Mouse (Mus musculus) CH12.LX (cell line): ENCODE data around the gene Inpp5d. TPM values are rescaled to one million over a fixed set of nuclear protein-coding genes. Genes with fewer than 3 reads are reported as not detected.

ENCODE experiments used
- DNase-seq: peaks from one replicate; pipeline ENCODE4 v3.0.0-alpha.2; 2013; ENCODE audit errors: extremely low read depth
- H3K27ac ChIP-seq: 2 replicates; pipeline ENCODE4 v1.5.1; 2012; ENCODE audit warnings: low read depth, mild to moderate bottlenecking, control low read depth, moderate library complexity; ENCODE audit not compliant: insufficient read depth
- H3K27me3 ChIP-seq: replicated peaks from 2 replicates; pipeline ENCODE3; 2012; ENCODE audit warnings: inconsistent platforms
- H3K36me3 ChIP-seq, 2 experiments: replicated peaks in 1 of 2; 2 replicates each; pipeline versions ENCODE3 to v1.6.1; 2012; ENCODE audit warnings: inconsistent platforms in 1 of 2, low read length in 1 of 2, mild to moderate bottlenecking in 1 of 2, mixed read lengths in 1 of 2, moderate library complexity in 1 of 2; ENCODE audit not compliant: control insufficient read depth in 1 of 2, insufficient read depth in 1 of 2
- H3K4me1 ChIP-seq, 2 experiments: 2 replicates each; pipeline ENCODE4 v1.6.1; 2012; ENCODE audit warnings: inconsistent platforms in 1 of 2, moderate library complexity in 1 of 2; ENCODE audit not compliant: insufficient read depth in 2 of 2, control insufficient read depth in 1 of 2
- H3K4me2 ChIP-seq: 2 replicates; pipeline ENCODE4 v1.6.1; 2012; ENCODE audit warnings: low read depth, mild to moderate bottlenecking, control low read depth; ENCODE audit not compliant: poor library complexity, insufficient read depth, severe bottlenecking
- H3K4me3 ChIP-seq, 3 experiments: fragments of 150-350 bp in 1 of 3; sonication (generic) in 1 of 3; replicated peaks in 1 of 3; 2 replicates each; pipeline versions ENCODE3 to v1.5.1; 2011 to 2012; ENCODE audit warnings: low read depth in 2 of 3, low read length in 2 of 3, mild to moderate bottlenecking in 2 of 3, moderate library complexity in 2 of 3, control low read depth in 1 of 3, improper control_type of control experiment in 1 of 3, inconsistent platforms in 1 of 3, mixed read lengths in 1 of 3; ENCODE audit not compliant: poor library complexity in 1 of 3
- H3K79me2 ChIP-seq: replicated peaks from 2 replicates; pipeline ENCODE4 v1.6.1; 2012; ENCODE audit warnings: mild to moderate bottlenecking, moderate library complexity; ENCODE audit not compliant: control insufficient read depth, poor library complexity, insufficient read depth, severe bottlenecking; ENCODE audit errors: extremely low read depth
- H3K9ac ChIP-seq: 2 replicates; pipeline ENCODE4 v1.6.1; 2012; ENCODE audit warnings: low read depth, mild to moderate bottlenecking, control low read depth, moderate library complexity; ENCODE audit not compliant: insufficient read depth
- H3K9me3 ChIP-seq: replicated peaks from 2 replicates; pipeline ENCODE3; 2012; ENCODE audit warnings: low read length, inconsistent platforms, mixed read lengths
- BHLHE40 ChIP-seq: IDR thresholded peaks from 2 replicates; pipeline ENCODE4 v1.6.1; 2011; ENCODE audit warnings: mild to moderate bottlenecking, low read depth, low read length, improper control_type of control experiment
- CTCF ChIP-seq, 2 experiments: IDR thresholded peaks in 1 of 2; conservative IDR thresholded peaks in 1 of 2; 2 replicates each; pipeline ENCODE4 v1.5.1; 2011 to 2012; ENCODE audit warnings: low read depth in 2 of 2, low read length in 2 of 2, improper control_type of control experiment in 1 of 2, inconsistent platforms in 1 of 2, mild to moderate bottlenecking in 1 of 2, moderate library complexity in 1 of 2
- E2F4 ChIP-seq: IDR thresholded peaks from 2 replicates; pipeline ENCODE4 v1.6.1; 2011; ENCODE audit warnings: low read depth, low read length, improper control_type of control experiment; ENCODE audit not compliant: insufficient replicate concordance
- ELF1 ChIP-seq: IDR thresholded peaks from 2 replicates; pipeline ENCODE4 v1.6.1; 2014; ENCODE audit warnings: low read depth, mild to moderate bottlenecking, inconsistent platforms, low read length, improper control_type of control experiment
- EP300 ChIP-seq: IDR thresholded peaks from 2 replicates; pipeline ENCODE4 v1.6.1; 2011; ENCODE audit warnings: low read length, improper control_type of control experiment
- GABPA ChIP-seq: IDR thresholded peaks from 2 replicates; pipeline ENCODE4 v1.6.1; 2012; ENCODE audit warnings: low read depth, low read length, improper control_type of control experiment, inconsistent platforms; ENCODE audit not compliant: insufficient replicate concordance
- IRF4 ChIP-seq: IDR thresholded peaks from 2 replicates; pipeline ENCODE4 v1.6.1; 2014; ENCODE audit warnings: low read depth, mild to moderate bottlenecking, inconsistent platforms, low read length, improper control_type of control experiment
- JUN ChIP-seq: IDR thresholded peaks from 2 replicates; pipeline ENCODE4 v1.6.1; 2011; ENCODE audit warnings: low read depth, mild to moderate bottlenecking, low read length, improper control_type of control experiment, moderate library complexity; ENCODE audit not compliant: insufficient read depth
- JUND ChIP-seq: conservative IDR thresholded peaks from 2 replicates; pipeline ENCODE4 v1.6.1; 2011; ENCODE audit warnings: low read depth, low read length, improper control_type of control experiment
- MAFK ChIP-seq: IDR thresholded peaks from 2 replicates; pipeline ENCODE4 v1.6.1; 2011; ENCODE audit warnings: low read length, improper control_type of control experiment; ENCODE audit not compliant: insufficient replicate concordance
- MAX ChIP-seq: IDR thresholded peaks from 2 replicates; pipeline ENCODE4 v1.6.1; 2011; ENCODE audit warnings: low read length, improper control_type of control experiment
- MXI1 ChIP-seq: IDR thresholded peaks from 2 replicates; pipeline ENCODE4 v1.6.1; 2011; ENCODE audit warnings: mild to moderate bottlenecking, low read depth, low read length, improper control_type of control experiment
- NELFE ChIP-seq: IDR thresholded peaks from 2 replicates; pipeline ENCODE4 v1.6.1; 2011; ENCODE audit warnings: low read depth, low read length, improper control_type of control experiment
- PAX5 ChIP-seq: IDR thresholded peaks from 2 replicates; pipeline ENCODE4 v1.6.1; 2012; ENCODE audit warnings: low read length, inconsistent platforms, mixed read lengths
- POLR2A ChIP-seq: IDR thresholded peaks from 2 replicates; pipeline ENCODE4 v1.6.1; 2011; ENCODE audit warnings: low read depth, mild to moderate bottlenecking, improper control_type of control experiment, low read length
- POLR2AphosphoS2 ChIP-seq: IDR thresholded peaks from 2 replicates; pipeline ENCODE4 v1.6.1; 2011; ENCODE audit warnings: low read depth, low read length, improper control_type of control experiment
- RAD21 ChIP-seq: IDR thresholded peaks from 2 replicates; pipeline ENCODE4 v1.6.1; 2011; ENCODE audit warnings: low read depth, mild to moderate bottlenecking, low read length, improper control_type of control experiment, moderate library complexity
- SIN3A ChIP-seq: IDR thresholded peaks from 2 replicates; pipeline ENCODE4 v1.6.1; 2012; ENCODE audit warnings: low read length, improper control_type of control experiment, inconsistent platforms
- SMC3 ChIP-seq: IDR thresholded peaks from 2 replicates; pipeline ENCODE4 v1.6.1; 2011; ENCODE audit warnings: low read depth, low read length, improper control_type of control experiment
- TBP ChIP-seq: conservative IDR thresholded peaks from 2 replicates; pipeline ENCODE4 v1.6.1; 2011; ENCODE audit warnings: low read depth, low read length, improper control_type of control experiment
- USF1 ChIP-seq: IDR thresholded peaks from 2 replicates; pipeline ENCODE4 v1.6.1; 2014; ENCODE audit warnings: low read depth, mild to moderate bottlenecking, inconsistent platforms, low read length, improper control_type of control experiment
- ZKSCAN1 ChIP-seq: IDR thresholded peaks from 2 replicates; pipeline ENCODE4 v1.6.1; 2012; ENCODE audit warnings: low read depth, inconsistent platforms, low read length, improper control_type of control experiment, borderline replicate concordance
- ZMIZ1 ChIP-seq: IDR thresholded peaks from 2 replicates; pipeline ENCODE4 v1.6.1; 2012; ENCODE audit warnings: low read depth, mild to moderate bottlenecking, inconsistent platforms, low read length, improper control_type of control experiment
- ZNF384 ChIP-seq: IDR thresholded peaks from 2 replicates; pipeline ENCODE4 v1.6.1; 2012; ENCODE audit warnings: low read depth, low read length, improper control_type of control experiment, inconsistent platforms
- dilution Hi-C: fragments of 300-500 bp; cut with MboI; formaldehyde crosslinking; loops from 2 replicates; pipeline ENCODE4 v1.14.3; 2020; ENCODE audit warnings: low sequenced_read_pairs; ENCODE audit not compliant: extremely low pct_unique_long_range_greater_than_20kb, extremely low pct_ligation_motif_present
- in situ Hi-C: fragments of 300-500 bp; cut with MboI; formaldehyde crosslinking; loops from 3 replicates; pipeline ENCODE4 v1.14.3; 2019; ENCODE audit warnings: low sequenced_read_pairs, low pct_ligation_motif_present, low pct_unique_long_range_greater_than_20kb, mixed read lengths
- polyA plus RNA-seq: library from polyadenylated mRNA; unstranded; fragments of >175 nt; gene quantifications from 2 replicates; pipeline ENCODE4 v1.2.1, GENCODE M21; 2012; ENCODE audit warnings: low read depth; ENCODE audit not compliant: insufficient read length
- total RNA-seq, 2 experiments: library from RNA; depleted of rRNA; stranded (reverse); fragments of 300-350 nt in 1 of 2; fragments of >200 nt in 1 of 2; gene quantifications; 2 replicates each; pipeline ENCODE4 v1.2.3; 2012 to 2014

Gene Inpp5d
- total and polyA plus RNA-seq, 3 experiments = 97.1 to 109 (median 106) TPM

DNA sequence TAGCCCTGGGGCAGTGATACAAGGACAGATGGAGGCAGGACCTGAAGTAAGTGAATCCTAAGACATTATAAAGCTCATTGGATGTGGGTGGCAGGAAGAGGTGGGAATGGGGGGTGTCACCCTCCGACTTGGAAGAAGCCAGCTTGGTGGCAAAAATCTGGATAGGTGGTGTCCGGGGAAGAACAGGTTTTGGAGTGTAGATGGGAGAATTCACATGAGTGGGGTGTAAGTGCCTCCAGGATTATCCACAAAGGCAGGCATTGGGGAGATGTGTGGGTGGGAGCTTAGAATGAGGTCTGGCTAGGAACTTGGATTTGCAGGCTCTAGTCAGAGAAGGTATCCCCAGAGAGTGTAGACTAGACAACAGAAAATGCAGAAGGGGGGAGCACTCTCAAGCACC is 14.8 kb upstream of the Inpp5d start:
- no peaks in the 10 kb centered on the region for H3K36me3 ChIP-seq
- no peak overlapping the region for H3K27ac ChIP-seq
- H3K4me3 ChIP-seq = no peak overlapping the region
- TF ChIP-seq NELFE (no peak), ZKSCAN1 (no peak), JUN (no peak), POLR2A (no peak), RAD21 (no peak), JUND (no peak), ELF1 (no peak), SIN3A (no peak)
- H3K9ac ChIP-seq = no peak overlapping the region
- peaks cover 1% of the 10 kb centered on the region for H3K27me3 ChIP-seq
- H3K79me2 ChIP-seq = no peaks in the 10 kb centered on the region
- in situ Hi-C loops (loop anchor here (10.0 kb wide), 1 partner anchor 150 kb away; the partner anchor contains the start of gene Atg16l1), dilution Hi-C loops (no loop called here)
- H3K4me1 ChIP-seq = peaks cover 0 to 15% of the 10 kb centered on the region in 2 experiments; a peak in 2 of 4 replicates
- H3K4me2 ChIP-seq = no peak overlapping the region
- DNase-seq = no peak
- H3K9me3 ChIP-seq = no peaks in the 10 kb centered on the region

DNA sequence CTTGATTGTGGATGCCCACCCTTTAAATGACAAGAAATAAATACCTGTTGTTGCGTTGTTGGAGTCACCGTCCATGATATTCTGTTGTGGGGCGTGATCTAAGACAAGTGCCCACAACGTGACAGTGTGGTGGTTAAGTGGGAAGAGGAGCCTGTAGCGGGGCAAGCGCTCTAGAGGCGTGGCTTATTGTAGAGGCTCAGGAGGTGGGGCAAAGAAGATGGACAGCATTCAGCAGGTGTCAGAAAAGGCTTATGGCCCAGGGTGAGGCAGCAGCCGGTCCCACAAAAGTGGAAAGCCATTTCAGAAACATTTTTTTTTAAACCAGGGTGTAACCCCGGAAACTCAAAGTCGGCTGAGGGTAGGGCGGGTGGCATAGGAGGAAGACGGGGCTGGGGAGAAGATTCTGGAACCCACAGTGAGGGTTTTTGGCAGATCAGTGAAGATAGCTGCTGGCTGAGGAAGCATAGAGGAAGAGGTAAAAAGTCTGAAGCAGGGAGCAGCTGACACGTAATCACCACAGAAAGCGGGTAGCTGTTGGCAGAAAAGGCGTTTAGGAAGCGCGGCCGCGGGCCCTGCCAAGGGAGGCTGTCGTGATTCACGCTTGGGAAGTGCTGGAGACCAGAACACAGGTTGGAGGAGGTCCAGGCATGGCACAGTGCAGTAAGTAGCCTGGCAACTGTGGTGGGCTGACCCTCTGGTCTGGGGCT is 12.6 kb upstream of the Inpp5d start:
- no peak overlapping the region for H3K4me2 ChIP-seq

DNA sequence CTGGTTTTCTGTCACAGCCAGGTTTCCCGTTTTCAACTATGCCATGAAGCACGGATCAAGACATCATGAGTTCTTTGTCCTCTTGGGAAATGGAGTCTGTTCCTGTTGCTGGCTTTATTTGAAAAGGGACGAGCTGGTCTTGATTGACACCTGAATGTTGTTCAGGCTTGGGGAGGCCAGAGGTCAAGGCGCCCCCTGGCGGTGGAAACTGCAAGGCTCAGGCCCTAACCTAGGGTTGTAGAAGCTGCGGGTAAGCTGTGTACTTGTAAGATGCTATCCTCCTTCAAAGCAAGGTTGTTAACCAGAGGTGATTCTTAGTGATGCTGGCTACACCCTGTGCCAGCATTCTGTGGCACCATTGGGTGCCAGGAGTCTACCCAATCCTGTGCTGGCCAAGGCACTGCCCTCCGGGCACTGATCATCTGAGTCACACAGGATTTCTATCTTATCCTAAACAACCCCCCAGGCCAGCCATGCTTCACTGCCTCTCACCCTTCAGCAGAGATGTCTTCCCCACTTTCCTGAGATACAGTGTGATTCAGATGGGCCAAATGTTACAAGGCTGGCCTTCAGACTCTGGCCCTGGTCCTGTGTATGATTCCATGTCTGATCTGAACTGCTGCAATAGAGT is 11.6 kb upstream of the Inpp5d start:
- in situ Hi-C loops (loop anchor here (10.0 kb wide), 1 partner anchor 146 kb away; the partner anchor contains the start of gene Atg16l1), dilution Hi-C loops (no loop called here)
- Histone ChIP-seq H3K79me2 (no peaks in the 10 kb centered on the region), H3K27ac (no peak overlapping the region), H3K9ac (no peak overlapping the region), H3K27me3 (peaks cover 1% of the 10 kb centered on the region), H3K4me2 (no peak overlapping the region), H3K4me3 (no peak overlapping the region), H3K9me3 (peaks cover 3% of the 10 kb centered on the region), H3K4me1 (peaks cover 0 to 15% of the 10 kb centered on the region in 2 experiments; a peak in 2 of 4 replicates), H3K36me3 (no peaks in the 10 kb centered on the region)
- DNase-seq = peak; percentile 74
- TF ChIP-seq POLR2A (no peak), CTCF (conservative IDR thresholded peaks at IDR 0.05 in 1 of 2, IDR thresholded peaks at IDR 0.05 in 1 of 2; ENCODE audit: low read depth in 2 of 2, low read length in 2 of 2) (peak; percentile 88 to 90), MAX (no peak), ELF1 (no peak), EP300 (no peak), ZMIZ1 (no peak), ZKSCAN1 (no peak), MAFK (no peak), POLR2AphosphoS2 (no peak), TBP (no peak), PAX5 (no peak), BHLHE40 (no peak), NELFE (peak; percentile 16; the same call in 1 of the 2 replicates), SMC3 (peak; percentile 93), RAD21 (peak; percentile 68), USF1 (no peak), MXI1 (no peak), IRF4 (0 out of 2 replicates have a peak, but pooled peaks have one; percentile 39)

More for the DNA sequence above, 12.6 kb upstream of the Inpp5d start:
- H3K79me2 ChIP-seq = no peaks in the 10 kb centered on the region
- dilution Hi-C loops = no loop called here
- H3K4me1 ChIP-seq = peaks cover 0 to 15% of the 10 kb centered on the region in 2 experiments; a peak in 2 of 4 replicates
- H3K4me3 ChIP-seq = no peak overlapping the region
- H3K9ac ChIP-seq = no peak overlapping the region
- no peak for TF ChIP-seq MAFK
- TF ChIP-seq GABPA = no peak
- no peak for TF ChIP-seq E2F4
- no peak for TF ChIP-seq IRF4
- no peak for TF ChIP-seq MAX
- TF ChIP-seq MXI1 = no peak
- TF ChIP-seq ZNF384 = no peak
- H3K27ac ChIP-seq = no peak overlapping the region
- DNase-seq = no peak
- in situ Hi-C loops = loop anchor here (10.0 kb wide), 1 partner anchor 147 kb away; the partner anchor contains the start of gene Atg16l1
- H3K9me3 ChIP-seq = no peaks in the 10 kb centered on the region
- H3K36me3 ChIP-seq = no peaks in the 10 kb centered on the region
- peaks cover 1% of the 10 kb centered on the region for H3K27me3 ChIP-seq
